Mouse (Mus musculus) kidney, embryonic 14.5 days (tissue): Measurements from ENCODE around the gene Zfp790. TPM values are rescaled to one million over a fixed set of nuclear protein-coding genes. Genes with fewer than 3 reads are reported as not detected.

ENCODE experiments used
- ATAC-seq: fragments of 200-750 bp; cut with Nextera tagmentation; 2 replicates; pipeline ENCODE4 v1.8.0; 2017; ENCODE audit warnings: moderate number of reproducible peaks, mild to moderate bottlenecking, moderate TSS enrichment, moderate library complexity; ENCODE audit not compliant: low FRiP score, low TSS enrichment
- H3K27ac ChIP-seq: fragments of 300-500 bp; sonication (generic); 2 replicates; pipeline ENCODE4 v1.5.1; 2014; ENCODE audit warnings: low read depth, mild to moderate bottlenecking, low read length, moderate library complexity, mixed read lengths
- H3K27me3 ChIP-seq: fragments of 300-500 bp; sonication (generic); 2 replicates; pipeline ENCODE4 v1.6.1; 2014; ENCODE audit warnings: mild to moderate bottlenecking, low read length; ENCODE audit not compliant: control insufficient read depth, insufficient read depth
- H3K36me3 ChIP-seq: fragments of 300-500 bp; sonication (generic); 2 replicates; pipeline ENCODE4 v1.6.1; 2014; ENCODE audit warnings: low read length, mixed read lengths; ENCODE audit not compliant: control insufficient read depth, insufficient read depth
- H3K4me1 ChIP-seq: fragments of 300-500 bp; sonication (generic); 2 replicates; pipeline ENCODE4 v1.6.1; 2014; ENCODE audit warnings: low read length, mixed read lengths; ENCODE audit not compliant: control insufficient read depth, insufficient read depth
- H3K4me2 ChIP-seq: fragments of 300-500 bp; sonication (generic); replicated peaks from 2 replicates; pipeline ENCODE4 v1.6.1; 2014; ENCODE audit warnings: low read depth, mild to moderate bottlenecking, low read length
- H3K4me3 ChIP-seq: fragments of 300-500 bp; sonication (generic); 2 replicates; pipeline ENCODE4 v1.5.1; 2014; ENCODE audit warnings: mild to moderate bottlenecking, low read length
- H3K9ac ChIP-seq: fragments of 300-500 bp; sonication (generic); 2 replicates; pipeline ENCODE4 v1.6.1; 2014; ENCODE audit warnings: low read depth, mild to moderate bottlenecking, low read length, moderate library complexity
- H3K9me3 ChIP-seq: fragments of 300-500 bp; sonication (generic); 2 replicates; pipeline ENCODE4 v1.6.1; 2016; ENCODE audit warnings: low read length; ENCODE audit not compliant: control insufficient read depth
- WGBS: fragments of 180-500 bp; shearing (Covaris S2); extraction: QIAGEN DNeasy Blood & Tissue Kit; methylation state at CpG from one replicate; pipeline ENCODE4 v1.1.7; 2014; 5-methylcytosine and 5-hydroxymethylcytosine counted together
- polyA plus RNA-seq: library from polyadenylated mRNA; unstranded; fragments of >200 nt; fragmentation: Nextera tagmentation; extraction: Ambion mirVana; gene quantifications from 2 replicates; pipeline ENCODE4 v1.2.1, GENCODE M21; 2014

Gene Zfp790
- 4.9 and 12.3 TPM in 2 replicates for polyA plus RNA-seq

DNA sequence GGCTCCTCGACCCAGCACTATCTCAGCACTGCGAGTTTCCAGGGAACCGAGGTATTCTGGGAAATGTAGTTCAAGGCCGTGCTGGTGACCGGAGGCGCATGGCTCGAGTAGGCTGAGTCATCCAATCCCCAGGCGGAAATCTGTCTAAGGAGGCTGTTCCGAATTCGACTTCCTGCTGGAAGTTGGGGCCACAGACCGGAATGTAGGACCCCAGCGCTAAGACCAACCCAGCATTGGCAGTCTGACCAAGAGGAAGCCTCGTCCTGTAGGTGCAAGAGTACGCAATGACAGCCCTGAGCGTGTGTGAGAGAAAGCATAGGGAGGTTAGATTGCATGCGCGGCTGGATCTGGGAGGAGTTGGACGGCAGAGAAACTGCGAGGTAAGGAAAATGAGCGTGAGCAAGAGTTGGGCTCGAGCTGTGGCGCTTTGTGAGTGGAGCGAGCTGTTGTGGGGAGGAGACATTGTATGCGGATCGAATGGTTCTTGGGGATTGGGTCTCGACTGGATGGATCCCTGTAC is at the start of gene Zfp790:
Zfp790 (plus strand) TSS at position 205 of the 520 bp plus-strand sequence.
- peak; percentile 95 for ATAC-seq
- peak within 1 kb of the TSS; percentile 66 for H3K9ac ChIP-seq

DNA sequence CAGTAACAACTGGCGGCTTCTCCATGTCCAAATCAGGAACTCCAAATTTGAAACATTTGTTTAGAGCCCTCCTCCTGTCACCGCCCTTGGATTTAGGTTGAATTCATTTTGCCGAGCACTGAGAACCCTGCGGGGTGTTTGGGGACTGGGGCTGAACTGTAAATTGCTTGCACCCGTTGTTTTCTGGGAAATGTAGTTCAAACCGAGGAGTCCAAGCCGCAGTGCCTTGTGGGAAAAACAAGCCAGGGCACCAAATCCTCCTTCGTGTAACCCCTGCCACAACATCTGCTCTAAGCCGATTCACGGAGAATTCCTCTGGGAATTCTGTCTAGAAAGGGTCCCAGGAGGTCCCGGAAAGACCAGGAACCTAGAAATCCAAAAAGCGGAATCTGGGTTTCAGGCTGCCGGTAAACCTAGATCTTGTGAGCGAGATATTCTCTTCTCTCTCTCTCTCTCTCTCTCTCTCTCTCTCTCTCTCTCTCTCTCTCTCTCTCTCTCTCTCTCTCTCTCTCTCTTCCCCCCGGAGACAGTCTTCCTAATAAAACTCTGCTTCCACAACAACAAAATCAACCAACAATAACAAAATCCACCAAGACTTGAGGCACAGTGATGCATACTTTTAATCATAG is 48.7 kb upstream of the Zfp790 start:
- ATAC-seq: peak; percentile 55
- H3K27ac ChIP-seq: no peak overlapping the region
- peaks cover 8% of the 10 kb centered on the region; the same call in 1 of the 2 replicates for H3K4me1 ChIP-seq
- no peaks in the 10 kb centered on the region for H3K9me3 ChIP-seq
- H3K36me3 ChIP-seq: peaks cover 11% of the 10 kb centered on the region
- no peaks in the 10 kb centered on the region for H3K27me3 ChIP-seq
- peak overlapping the region; percentile 83 for H3K4me3 ChIP-seq
- 0% methylated on average over 15 of the region's 15 CpGs for WGBS
- peak overlapping the region; percentile 52 for H3K9ac ChIP-seq
- H3K4me2 ChIP-seq: peak overlapping the region; percentile 71

More for the DNA sequence above, at the start of gene Zfp790:
- Histone ChIP-seq H3K36me3 (no peaks in the 10 kb centered on the region), H3K9me3 (no peaks in the 10 kb centered on the region), H3K4me3 (peak within 1 kb of the TSS; percentile 63), H3K4me1 (peaks cover 11% of the 10 kb centered on the region; the same call in 1 of the 2 replicates), H3K27ac (peak within 1 kb of the TSS; percentile 79), H3K4me2 (peak within 1 kb of the TSS; percentile 78), H3K27me3 (no peaks in the 10 kb centered on the region)
- under 1% methylated on average over 26 of the region's 26 CpGs for WGBS

DNA sequence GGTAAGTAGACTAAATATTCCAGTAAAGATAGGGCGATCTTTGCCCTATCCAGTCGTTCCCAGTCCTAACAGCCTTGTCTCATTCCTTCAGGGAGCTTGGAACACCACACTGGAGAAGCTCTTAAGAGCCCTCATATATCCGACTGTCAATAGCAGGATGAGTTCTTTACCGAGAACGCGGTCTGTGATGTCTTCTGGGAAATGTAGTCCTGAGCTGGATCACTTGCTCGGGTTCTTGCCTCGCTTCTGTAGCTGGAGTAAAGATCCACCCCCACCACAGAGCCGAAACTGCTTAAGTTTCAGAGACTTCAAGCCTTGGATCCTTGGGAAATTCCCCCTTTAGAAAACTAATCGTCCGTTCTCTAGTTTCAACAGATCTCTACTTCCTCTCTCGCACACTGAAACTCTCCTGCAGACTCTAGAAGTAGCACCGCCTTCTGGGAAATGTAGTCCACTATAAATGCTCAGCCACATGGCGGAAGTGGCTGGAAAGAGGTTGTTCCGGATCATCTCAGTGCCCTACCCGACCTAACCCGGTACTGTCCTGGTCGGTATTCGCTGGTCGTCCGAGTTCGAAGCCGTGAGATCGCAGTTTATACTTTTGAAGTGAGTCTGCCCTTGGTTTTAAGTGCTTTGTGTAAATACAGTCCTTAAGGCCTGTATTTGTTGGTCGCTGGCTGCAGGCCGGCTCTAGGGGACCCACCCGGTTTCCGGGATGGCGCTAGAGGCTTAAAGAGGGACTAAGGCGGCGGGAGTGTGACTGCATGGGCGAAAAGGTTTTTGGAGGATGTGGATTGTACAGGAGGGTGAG is 47.6 kb upstream of the Zfp790 start, which contains the start of gene Zfp84:
Zfp84 (plus strand) TSS at position 463 of the 811 bp plus-strand sequence.
- Histone ChIP-seq H3K27me3 (no peaks in the 10 kb centered on the region), H3K4me2 (peak within 1 kb of the TSS; percentile 71), H3K36me3 (peaks cover 15% of the 10 kb centered on the region), H3K9ac (peak within 1 kb of the TSS; percentile 66), H3K4me1 (peaks cover 8% of the 10 kb centered on the region; the same call in 1 of the 2 replicates), H3K4me3 (peak within 1 kb of the TSS; percentile 83), H3K27ac (peak within 1 kb of the TSS; percentile 93), H3K9me3 (no peaks in the 10 kb centered on the region)
- ATAC-seq: peak; percentile 96
- under 1% methylated on average over 32 of the region's 32 CpGs for WGBS

- Histone ChIP-seq H3K4me1 (peaks cover 8% of the 10 kb centered on the region; the same call in 1 of the 2 replicates), H3K4me3 (peak overlapping the region; percentile 83), H3K27me3 (no peaks in the 10 kb centered on the region), H3K9me3 (no peaks in the 10 kb centered on the region), H3K27ac (peak overlapping the region; percentile 93; the same call in 1 of the 2 replicates), H3K4me2 (peak overlapping the region; percentile 70), H3K36me3 (peaks cover 22% of the 10 kb centered on the region), H3K9ac (peak overlapping the region; percentile 66)
- WGBS: 6% methylated on average over 10 of the region's 10 CpGs
- ATAC-seq: no peak
These were observed 46.9 kb upstream of the Zfp790 start for GRCm38 (mm10) chr7:29768980-29769379.

DNA sequence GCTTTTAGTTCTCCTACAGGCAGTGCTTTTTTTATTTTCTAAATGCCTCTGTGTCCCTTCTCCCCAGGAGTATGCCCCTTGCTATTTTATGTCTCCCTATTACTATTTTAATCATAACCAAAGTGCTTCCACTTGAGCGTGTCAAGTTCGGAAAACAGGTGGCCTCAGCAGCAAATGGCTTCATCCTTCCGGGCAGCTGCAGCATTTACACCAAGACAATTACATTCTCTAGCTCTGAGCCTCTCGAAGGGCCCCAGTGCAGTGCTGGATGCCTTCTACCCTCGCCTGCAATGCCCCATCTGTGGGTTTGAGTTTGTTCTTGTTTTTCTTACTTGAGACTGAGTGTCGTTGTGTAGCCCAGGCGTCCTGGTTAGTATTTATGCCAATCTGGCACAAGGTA is 42.4 kb upstream of the Zfp790 start:
- Histone ChIP-seq H3K4me1 (peaks cover 8% of the 10 kb centered on the region; the same call in 1 of the 2 replicates), H3K4me3 (no peak overlapping the region), H3K27me3 (no peaks in the 10 kb centered on the region), H3K9me3 (peaks cover 9% of the 10 kb centered on the region; the same call in 1 of the 2 replicates), H3K36me3 (peaks cover 63% of the 10 kb centered on the region), H3K27ac (no peak overlapping the region), H3K4me2 (no peak overlapping the region), H3K9ac (no peak overlapping the region)
- ATAC-seq: no peak
- 87% methylated on average over 7 of the region's 7 CpGs for WGBS

GRCm38 (mm10) chr7:29774371-29774770 is 41.5 kb upstream of the Zfp790 start:
- H3K4me3 ChIP-seq: no peak overlapping the region
- H3K36me3 ChIP-seq: peaks cover 67% of the 10 kb centered on the region
- H3K9me3 ChIP-seq: peaks cover 9% of the 10 kb centered on the region; the same call in 1 of the 2 replicates
- H3K4me2 ChIP-seq: no peak overlapping the region; the same call in 1 of the 2 replicates
- H3K27me3 ChIP-seq: no peaks in the 10 kb centered on the region
- H3K4me1 ChIP-seq: peaks cover 5% of the 10 kb centered on the region; the same call in 1 of the 2 replicates
- 60% methylated on average over 3 of the region's 3 CpGs for WGBS
- ATAC-seq: no peak
- no peak overlapping the region for H3K27ac ChIP-seq
- no peak overlapping the region for H3K9ac ChIP-seq

DNA sequence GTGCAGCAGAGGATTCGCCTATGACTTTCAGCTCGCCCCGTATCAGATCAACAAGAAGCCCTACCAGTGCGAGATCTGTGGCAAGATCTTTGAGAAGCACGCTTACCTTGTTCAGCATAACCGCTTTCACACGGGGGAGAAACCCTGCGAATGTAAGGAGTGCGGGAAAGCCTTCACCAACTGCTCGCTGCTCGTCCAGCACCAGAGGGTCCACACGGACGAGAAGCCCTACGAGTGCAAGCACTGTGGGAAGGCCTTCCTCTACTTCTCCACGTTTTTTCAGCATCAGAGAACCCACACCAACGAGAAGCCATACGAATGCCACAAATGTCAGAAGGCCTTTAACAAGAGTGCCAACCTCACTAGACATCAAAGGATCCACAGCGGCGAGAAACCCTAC is 39.3 kb upstream of the Zfp790 start:
- ATAC-seq: no peak
- Histone ChIP-seq H3K36me3 (peaks cover 64% of the 10 kb centered on the region), H3K9me3 (peaks cover 9% of the 10 kb centered on the region; the same call in 1 of the 2 replicates), H3K27ac (no peak overlapping the region), H3K9ac (no peak overlapping the region), H3K4me2 (no peak overlapping the region), H3K4me1 (no peaks in the 10 kb centered on the region), H3K4me3 (no peak overlapping the region), H3K27me3 (no peaks in the 10 kb centered on the region)
- whole genome bisulfite sequencing: 97% methylated on average over 19 of the region's 19 CpGs

DNA sequence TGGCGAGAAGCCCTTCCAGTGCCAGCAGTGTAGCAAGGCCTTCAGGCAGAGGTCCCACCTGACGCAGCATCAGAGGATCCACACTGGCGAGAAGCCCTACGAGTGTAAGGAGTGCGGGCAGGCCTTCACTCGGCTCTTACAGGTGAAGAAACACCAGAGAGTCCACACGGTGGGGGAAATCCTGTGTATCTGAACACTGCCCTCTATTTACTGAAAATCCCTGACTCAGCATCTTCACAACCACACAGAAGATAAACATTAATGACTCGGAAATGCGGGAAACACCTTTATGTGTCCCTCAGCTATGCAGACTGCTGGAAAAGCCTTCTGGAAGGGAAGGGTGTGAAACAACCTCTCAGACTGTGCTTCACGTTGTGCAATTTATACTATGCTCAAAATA is 38.5 kb upstream of the Zfp790 start:
- WGBS: 94% methylated on average over 10 of the region's 10 CpGs
- Histone ChIP-seq H3K27ac (no peak overlapping the region), H3K4me2 (no peak overlapping the region), H3K27me3 (no peaks in the 10 kb centered on the region), H3K9me3 (peaks cover 9% of the 10 kb centered on the region; the same call in 1 of the 2 replicates), H3K36me3 (peaks cover 57% of the 10 kb centered on the region), H3K9ac (no peak overlapping the region), H3K4me1 (no peaks in the 10 kb centered on the region), H3K4me3 (no peak overlapping the region)
- ATAC-seq: no peak
